In genomic region chr13:58589517-58589858, GRCm38 (mm10) we compare ENCODE assay signal across 8 mouse cellular contexts. TPM values are rescaled to one million over a fixed set of nuclear protein-coding genes. Genes with fewer than 3 reads are reported as not detected.
DNase-seq lines count a peak whose midpoint lies in the region; ATAC-seq and TF ChIP-seq lines count a peak whose summit lies in the region.

No protein-coding gene starts in this region.

- no peak for TF ChIP-seq POLR2A in limb, embryonic 14.5 days (IDR thresholded peaks at IDR 0.05; ENCODE audit: borderline replicate concordance, extremely low read depth, insufficient read depth, insufficient read length)

- WGBS in embryonic facial prominence, embryonic 10.5 days = 2% methylated on average over 9 of the region's 9 CpGs
- 3% methylated on average over 9 of the region's 9 CpGs for WGBS in limb, embryonic 14.5 days

- peak; percentile 62 for DNase-seq in CD4-positive, CD25-positive, alpha-beta regulatory T cell, adult 2 months (ENCODE audit: low read depth, low spot score)
- DNase-seq in embryonic facial prominence, embryonic 10.5 days (ENCODE audit: low spot score) = peak; percentile 86
- peak; percentile 57 for DNase-seq in heart, adult 8-10 months (ENCODE audit: low spot score)
- peak; percentile 66 for DNase-seq in kidney, adult 9 months
- peak; percentile 78 for DNase-seq in limb, embryonic 14.5 days (ENCODE audit: low spot score)
- peak; percentile 47 for DNase-seq in naive thymus-derived CD4-positive, alpha-beta T cell, adult 2 months (ENCODE audit: low read depth)
- DNase-seq in splenic B cell, adult 2 months (ENCODE audit: low read depth, low spot score) = peak; percentile 84

- no peak for ATAC-seq in CD4-positive, CD25-positive, alpha-beta regulatory T cell, adult 4 months
- ATAC-seq in limb, embryonic 14.5 days (ENCODE audit: low FRiP score, low read depth) = peak; percentile 76; the same call in 1 of the 2 replicates

- H3K27me3 ChIP-seq in embryonic facial prominence, embryonic 10.5 days (replicated peaks; ENCODE audit: low read depth, poor library complexity, severe bottlenecking) = 0 out of 2 replicates have a peak, but pooled peaks cover 4% of the 10 kb centered on the region
- no peaks in the 10 kb centered on the region for H3K27me3 ChIP-seq in limb, embryonic 14.5 days (ENCODE audit: control insufficient read depth, insufficient read depth, low read length)
- H3K27me3 ChIP-seq in splenic B cell, adult 2 months (ENCODE audit: control insufficient read depth, insufficient read depth, low read length, poor library complexity, severe bottlenecking) = 0 out of 2 replicates have a peak, but pooled peaks cover 1% of the 10 kb centered on the region

- H3K36me3 ChIP-seq in embryonic facial prominence, embryonic 10.5 days (replicated peaks) = no peaks in the 10 kb centered on the region
- H3K36me3 ChIP-seq in limb, embryonic 14.5 days (ENCODE audit: control insufficient read depth, insufficient read depth, low read length) = no peaks in the 10 kb centered on the region
- no peaks in the 10 kb centered on the region for H3K36me3 ChIP-seq in splenic B cell, adult 2 months (ENCODE audit: control insufficient read depth, insufficient read depth, low read length, poor library complexity, severe bottlenecking)

- H3K4me3 ChIP-seq in embryonic facial prominence, embryonic 10.5 days = peak overlapping the region; percentile 35
- peak overlapping the region; percentile 18; the same call in 1 of the 2 replicates for H3K4me3 ChIP-seq in limb, embryonic 14.5 days (replicated peaks; ENCODE audit: low read length)

- H3K27ac ChIP-seq in embryonic facial prominence, embryonic 10.5 days (replicated peaks) = peak overlapping the region; percentile 20; the same call in 1 of the 2 replicates
- no peak overlapping the region for H3K27ac ChIP-seq in limb, embryonic 14.5 days (replicated peaks; ENCODE audit: low read depth, low read length)

- H3K9me3 ChIP-seq in embryonic facial prominence, embryonic 10.5 days = no peaks in the 10 kb centered on the region
- no peaks in the 10 kb centered on the region for H3K9me3 ChIP-seq in limb, embryonic 14.5 days (ENCODE audit: control insufficient read depth, low read length)

- H3K4me1 ChIP-seq in embryonic facial prominence, embryonic 10.5 days = peaks cover 20% of the 10 kb centered on the region
- no peaks in the 10 kb centered on the region for H3K4me1 ChIP-seq in limb, embryonic 14.5 days (ENCODE audit: control insufficient read depth, insufficient read depth, low read length)

- peak overlapping the region; percentile 36 for H3K4me2 ChIP-seq in limb, embryonic 14.5 days (replicated peaks; ENCODE audit: low read depth, low read length, severe bottlenecking)

- peak overlapping the region; percentile 40 for H3K9ac ChIP-seq in limb, embryonic 14.5 days (ENCODE audit: low read depth, low read length, severe bottlenecking)

RNA-seq across cellular contexts. Expression of gene Slc28a3, which starts 21.2 kb away (rescaled TPM):
- polyA plus RNA-seq in CD4-positive, CD25-positive, alpha-beta regulatory T cell, adult 4 months (2017; shearing (Covaris generic)) = under 1 TPM in 1 of 2 experiments, not detected in 1; 0.63 TPM
- not detected in 2 replicates for polyA plus RNA-seq in embryonic facial prominence, embryonic 10.5 days (2016; fragmentation: Nextera tagmentation; extraction: Ambion mirVana)
- total RNA-seq in heart, adult 8-10 months (2022) = not detected
- 0.08 and 0.13 TPM in 2 replicates for polyA plus RNA-seq in limb, embryonic 14.5 days (2012; rRNA removed)
- not detected in 2 replicates for polyA plus RNA-seq in limb, embryonic 14.5 days (2014; fragmentation: Nextera tagmentation; extraction: Ambion mirVana)
